Mouse (Mus musculus): ENCODE results near the gene Dtd2. TPM values are rescaled to one million over a fixed set of nuclear protein-coding genes. Genes with fewer than 3 reads are reported as not detected.

Dtd2 gene
- total RNA-seq, 1 experiment from 2014 or later = 18.4 TPM

Other genes with a start within 250 kb of the Dtd2 start
- 130 and 143 TPM in 2 replicates for gene Hectd1, start 177.0 kb downstream of the Dtd2 start, total RNA-seq (2017)
- 55.3 and 62.1 TPM in 2 replicates for gene Heatr5a, start 35.2 kb downstream of the Dtd2 start, total RNA-seq (2017)
- gene Gpr33, start 21.6 kb upstream of the Dtd2 start, total RNA-seq (2017) = not detected in 2 replicates
- 4.4 and 4.5 TPM in 2 replicates for gene Nubpl, start 91.2 kb upstream of the Dtd2 start, total RNA-seq (2017)

Data from common myeloid progenitor, adult 5-6 weeks (primary cell).